Mouse (Mus musculus) adrenal gland, postnatal 36 days (tissue): ENCODE data around the gene Itgae. TPM values are rescaled to one million over a fixed set of nuclear protein-coding genes. Genes with fewer than 3 reads are reported as not detected.

Experiments used
- DNase-seq, 2 experiments: peaks; one replicate each; pipeline ENCODE4 v3.0.0; 2021; ENCODE audit warnings: mixed read lengths in 1 of 2
- total RNA-seq, 2 experiments: library from RNA; stranded (reverse); gene quantifications; 2 replicates each; pipeline ENCODE4 v1.2.3; 2021

Itgae gene
- total RNA-seq, 2 experiments from 2014 or later = 0.50 to 0.59 TPM

- peak in 1 of 2 experiments; percentile 25 for DNase-seq
These were observed 2.5 kb downstream of the Itgae start for GRCm38 (mm10) chr11:73092877-73093276.

GRCm38 (mm10) chr11:73094231-73094995, 4.0 kb downstream of the Itgae start:
- DNase-seq = no peak

- DNase-seq = no peak
These were observed 8.5 kb downstream of the Itgae start for GRCm38 (mm10) chr11:73098860-73099259.

GRCm38 (mm10) chr11:73099976-73100750, 9.8 kb downstream of the Itgae start:
- no peak for DNase-seq

- no peak for DNase-seq
These were observed 10.9 kb downstream of the Itgae start for GRCm38 (mm10) chr11:73101308-73101707.

- DNase-seq = no peak
These were observed 14.9 kb downstream of the Itgae start for GRCm38 (mm10) chr11:73105246-73105645.

- peak; percentile 63 to 65 for DNase-seq
These were observed 17.0 kb downstream of the Itgae start for GRCm38 (mm10) chr11:73107358-73107757.

- peak in 1 of 2 experiments; percentile 17 for DNase-seq
These were observed 18.0 kb downstream of the Itgae start for GRCm38 (mm10) chr11:73108195-73108897.

GRCm38 (mm10) chr11:73108898-73109625, 18.7 kb downstream of the Itgae start:
- peak in 1 of 2 experiments; percentile 28 for DNase-seq

GRCm38 (mm10) chr11:73109941-73110340, 19.6 kb downstream of the Itgae start:
- DNase-seq = peak; percentile 12 to 44

GRCm38 (mm10) chr11:73111414-73111813, 21.0 kb downstream of the Itgae start:
- no peak for DNase-seq

GRCm38 (mm10) chr11:73126495-73126894, 36.1 kb downstream of the Itgae start:
- DNase-seq = no peak

GRCm38 (mm10) chr11:73131020-73131419, 40.6 kb downstream of the Itgae start:
- DNase-seq = peak in 1 of 2 experiments; percentile 23

- no peak for DNase-seq
These were observed 42.6 kb downstream of the Itgae start for GRCm38 (mm10) chr11:73132999-73133398.

GRCm38 (mm10) chr11:73134222-73134621, 43.8 kb downstream of the Itgae start:
- no peak for DNase-seq

- DNase-seq = no peak
These were observed 46.2 kb downstream of the Itgae start for GRCm38 (mm10) chr11:73136587-73136986.

GRCm38 (mm10) chr11:73137116-73137515, 46.7 kb downstream of the Itgae start:
- peak in 1 of 2 experiments; percentile 11 for DNase-seq

- peak; percentile 92 to 95 for DNase-seq
These were observed 47.5 kb downstream of the Itgae start, which contains the start of gene Haspin for GRCm38 (mm10) chr11:73137591-73138501. Gene Haspin, minus strand, starts transcription at chr11:73138294.

- DNase-seq = peak in 1 of 2 experiments; percentile 40
These were observed 53.9 kb downstream of the Itgae start for GRCm38 (mm10) chr11:73144261-73144681.
